Mouse (Mus musculus) G1E (cell line): ENCODE results near the gene Teddm3. TPM values are rescaled to one million over a fixed set of nuclear protein-coding genes. Genes with fewer than 3 reads are reported as not detected.

Experiments used
- ATAC-seq: 2 replicates; pipeline ENCODE4 v1.8.0; 2016; ENCODE audit warnings: mild to moderate bottlenecking; ENCODE audit not compliant: insufficient number of reproducible peaks, poor library complexity, low FRiP score, severe bottlenecking; ENCODE audit errors: extremely low read depth
- DNase-seq: peaks from one replicate; pipeline ENCODE4 v3.0.0; 2012; ENCODE audit warnings: low spot score
- H3K27me3 ChIP-seq: 2 replicates; pipeline ENCODE4 v1.6.1; 2012; ENCODE audit warnings: mild to moderate bottlenecking, low read length, inconsistent platforms; ENCODE audit not compliant: insufficient read depth
- H3K36me3 ChIP-seq: replicated peaks from 2 replicates; pipeline ENCODE3; 2012; ENCODE audit warnings: mild to moderate bottlenecking, inconsistent platforms
- H3K4me1 ChIP-seq: 2 replicates; pipeline ENCODE4 v1.6.1; 2012; ENCODE audit warnings: low read depth, low read length, inconsistent platforms, mixed read lengths; ENCODE audit not compliant: insufficient read depth
- H3K4me3 ChIP-seq: 2 replicates; pipeline ENCODE4 v1.5.1; 2012; ENCODE audit warnings: low read depth, mild to moderate bottlenecking, inconsistent platforms, low read length, moderate library complexity, mixed read lengths
- H3K9me3 ChIP-seq: replicated peaks from 2 replicates; pipeline ENCODE4 v1.6.1; 2012; ENCODE audit warnings: inconsistent platforms
- CTCF ChIP-seq: IDR thresholded peaks from 2 replicates; pipeline ENCODE4 v1.5.1; 2012; ENCODE audit warnings: low read depth, low read length, inconsistent platforms, mixed read lengths
- GATA1 ChIP-seq: IDR thresholded peaks from 2 replicates; pipeline ENCODE4 v1.6.1; 2012; ENCODE audit warnings: borderline replicate concordance, low read length, inconsistent platforms, mixed read lengths
- GATA2 ChIP-seq: IDR thresholded peaks from 2 replicates; pipeline ENCODE4 v1.6.1; 2012; ENCODE audit warnings: low read depth, low read length, inconsistent platforms, borderline replicate concordance
- POLR2AphosphoS5 ChIP-seq: IDR thresholded peaks from 2 replicates; pipeline ENCODE4 v1.6.1; 2012; ENCODE audit warnings: low read depth, low read length, inconsistent platforms; ENCODE audit not compliant: insufficient replicate concordance
- TAL1 ChIP-seq: conservative IDR thresholded peaks from 2 replicates; pipeline ENCODE4 v1.6.1; 2012; ENCODE audit warnings: low read depth, low read length, inconsistent platforms, mixed read lengths
- polyA plus RNA-seq: library from polyadenylated mRNA; stranded (reverse); fragments of >175 nt; gene quantifications from 2 replicates; pipeline ENCODE4 v1.2.3, GENCODE M21; 2012
- total RNA-seq, 2 experiments: library from RNA; stranded (forward) in 1 of 2; stranded (reverse) in 1 of 2; fragments of 200-1000 nt in 1 of 2; fragments of >200 nt in 1 of 2; fragmentation: Nextera tagmentation in 1 of 2; gene quantifications; 2 replicates each; pipeline ENCODE4 v1.2.3; 2014 to 2017

The Teddm3 gene
- total and polyA plus RNA-seq, 3 experiments: 0.16 TPM; not detected in 2

DNA sequence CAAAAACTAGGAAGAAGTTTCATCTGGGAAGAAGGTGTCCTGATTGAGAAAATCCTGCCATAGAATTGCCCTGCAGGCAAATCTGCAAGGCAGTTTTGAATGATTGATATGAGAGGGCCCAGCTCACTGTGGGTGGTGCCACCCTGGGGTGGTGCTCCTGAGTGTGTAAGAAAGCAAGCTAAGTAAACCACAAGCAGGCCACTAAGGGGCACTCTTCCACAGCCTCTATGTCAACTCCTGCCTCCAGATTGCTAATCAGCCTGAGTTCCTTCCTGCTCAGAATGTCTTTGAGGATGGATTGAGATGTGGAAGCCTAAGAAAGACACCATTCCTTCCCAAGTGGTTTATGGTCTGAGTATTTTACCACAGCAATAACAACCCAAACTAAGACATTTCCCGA lies 44.3 kb downstream of the Teddm3 start:
- TF ChIP-seq CTCF: no peak
- no peak for TF ChIP-seq GATA1
- TF ChIP-seq TAL1: no peak
- no peak for TF ChIP-seq POLR2AphosphoS5
- TF ChIP-seq GATA2: no peak
- no peaks in the 10 kb centered on the region for H3K36me3 ChIP-seq
- no peak for DNase-seq
- no peak overlapping the region for H3K4me3 ChIP-seq
- ATAC-seq: no peak
- H3K27me3 ChIP-seq: no peaks in the 10 kb centered on the region
- no peaks in the 10 kb centered on the region for H3K9me3 ChIP-seq
- no peaks in the 10 kb centered on the region for H3K4me1 ChIP-seq

Other genes with a start within 250 kb of the Teddm3 start
- gene Ephb3, start 50.8 kb upstream of the Teddm3 start, total RNA-seq (2014; fragmentation: Nextera tagmentation): not detected in 2 replicates
- gene Ephb3, start 50.8 kb upstream of the Teddm3 start, total RNA-seq (2017): 0.82 TPM in 1 of 2 replicates, not detected in the other
- not detected in 2 replicates for gene Ephb3, start 50.8 kb upstream of the Teddm3 start, polyA plus RNA-seq